Mouse (Mus musculus) G1E (cell line): ENCODE data around the gene Exosc8.

Experiments used
- CTCF ChIP-seq: IDR thresholded peaks from 2 replicates; pipeline ENCODE4 v1.5.1; 2012; ENCODE audit warnings: low read depth, low read length, inconsistent platforms, mixed read lengths
- GATA1 ChIP-seq: IDR thresholded peaks from 2 replicates; pipeline ENCODE4 v1.6.1; 2012; ENCODE audit warnings: borderline replicate concordance, low read length, inconsistent platforms, mixed read lengths
- GATA2 ChIP-seq: IDR thresholded peaks from 2 replicates; pipeline ENCODE4 v1.6.1; 2012; ENCODE audit warnings: low read depth, low read length, inconsistent platforms, borderline replicate concordance
- TAL1 ChIP-seq: conservative IDR thresholded peaks from 2 replicates; pipeline ENCODE4 v1.6.1; 2012; ENCODE audit warnings: low read depth, low read length, inconsistent platforms, mixed read lengths

DNA sequence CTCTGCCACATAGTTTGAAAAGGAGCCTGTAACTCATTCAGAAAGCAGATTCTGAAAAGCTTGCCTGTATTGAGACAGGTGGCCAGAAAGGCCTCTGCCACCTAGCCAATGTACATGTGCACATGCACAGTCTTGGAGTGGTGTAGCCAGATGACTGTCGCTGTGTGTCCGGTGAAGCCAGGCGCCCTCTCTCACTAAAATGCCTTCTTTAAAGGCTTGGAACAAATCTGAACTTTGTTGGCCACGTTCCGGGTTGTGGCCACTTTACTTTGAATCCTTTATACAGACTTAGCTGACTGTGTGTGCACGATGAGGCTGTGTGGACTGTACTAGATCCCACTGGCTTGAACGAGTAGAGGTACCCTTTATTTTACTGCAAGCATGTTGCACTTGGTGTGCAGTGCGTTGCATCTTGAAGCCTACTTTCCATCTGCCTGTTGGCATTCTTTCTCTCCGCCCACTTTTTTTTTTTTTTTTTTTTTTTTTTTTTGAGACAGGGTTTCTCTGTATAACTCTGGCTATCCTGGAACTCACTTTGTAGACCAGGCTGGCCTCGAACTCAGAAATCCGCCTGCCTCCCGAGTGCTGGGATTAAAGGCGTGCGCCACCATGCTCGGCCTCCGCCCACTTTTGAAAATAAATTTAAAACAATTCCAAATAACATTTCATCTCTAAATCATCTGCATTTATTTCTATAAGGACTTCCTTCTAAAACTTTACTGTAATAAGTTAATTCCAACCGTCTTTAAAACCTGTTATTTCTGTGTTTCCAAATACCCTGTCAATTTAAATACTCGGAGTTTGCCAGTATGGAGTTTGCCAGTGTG is 1.1 kb upstream of the Exosc8 start:
- TF ChIP-seq CTCF, result no peak
- TF ChIP-seq GATA1, result no peak
- TF ChIP-seq TAL1, result no peak
- no peak for TF ChIP-seq GATA2
